14 mouse cellular contexts compared by ENCODE assay signal in genomic region chr1:152669446-152670180, GRCm38 (mm10).
DNase-seq lines count a peak whose midpoint lies in the region; ATAC-seq and TF ChIP-seq lines count a peak whose summit lies in the region.
"Had no signal": no experiment of that assay in that cellular context is flagged by ENCODE, and none has a peak within 500 bp of the region (broad histone marks: within the 10 kb centered on the region; RNA-seq: fewer than 3 reads in every experiment).

No protein-coding gene starts in this region.

- H3K36me3 ChIP-seq in hindbrain, embryonic 11.5 days (ENCODE audit: control insufficient read depth, insufficient read depth, low read length): no peaks in the 10 kb centered on the region
- no peaks in the 10 kb centered on the region for H3K36me3 ChIP-seq in hindbrain, embryonic 16.5 days (ENCODE audit: control insufficient read depth, insufficient read depth, low read length)
- H3K36me3 ChIP-seq in midbrain, embryonic 10.5 days: no peaks in the 10 kb centered on the region
- H3K36me3 ChIP-seq in midbrain, postnatal 0 days (ENCODE audit: insufficient read depth, low read length): no peaks in the 10 kb centered on the region
- no peaks in the 10 kb centered on the region for H3K36me3 ChIP-seq in heart, embryonic 11.5 days (ENCODE audit: control insufficient read depth, insufficient read depth, low read length)
- no peaks in the 10 kb centered on the region for H3K36me3 ChIP-seq in stomach, postnatal 0 days (ENCODE audit: control insufficient read depth, insufficient read depth, low read length)
- H3K36me3 ChIP-seq in forebrain, embryonic 15.5 days: no peaks in the 10 kb centered on the region
- H3K36me3 ChIP-seq: embryonic facial prominence, embryonic 13.5 days; stomach, embryonic 15.5 days had no signal

- peaks cover 2% of the 10 kb centered on the region; the same call in 1 of the 2 replicates for H3K4me1 ChIP-seq in hindbrain, embryonic 11.5 days (replicated peaks; ENCODE audit: control insufficient read depth, insufficient read depth, low read length)
- H3K4me1 ChIP-seq in hindbrain, embryonic 16.5 days (ENCODE audit: control insufficient read depth, insufficient read depth, low read depth, low read length): no peaks in the 10 kb centered on the region
- H3K4me1 ChIP-seq in midbrain, embryonic 10.5 days: peaks cover 20% of the 10 kb centered on the region
- no peaks in the 10 kb centered on the region for H3K4me1 ChIP-seq in midbrain, postnatal 0 days (ENCODE audit: insufficient read depth, low read length)
- H3K4me1 ChIP-seq in heart, embryonic 11.5 days (ENCODE audit: control insufficient read depth, insufficient read depth, low read length): peaks cover 7% of the 10 kb centered on the region; the same call in 1 of the 2 replicates
- no peaks in the 10 kb centered on the region for H3K4me1 ChIP-seq in stomach, postnatal 0 days (replicated peaks; ENCODE audit: control insufficient read depth, insufficient read depth)
- H3K4me1 ChIP-seq in forebrain, embryonic 15.5 days: no peaks in the 10 kb centered on the region
- H3K4me1 ChIP-seq: stomach, embryonic 15.5 days had no signal

- H3K27me3 ChIP-seq in hindbrain, embryonic 11.5 days (ENCODE audit: control insufficient read depth, insufficient read depth, low read length): no peaks in the 10 kb centered on the region
- H3K27me3 ChIP-seq in hindbrain, embryonic 16.5 days (replicated peaks; ENCODE audit: control insufficient read depth, insufficient read depth, low read length): no peaks in the 10 kb centered on the region
- H3K27me3 ChIP-seq in midbrain, embryonic 10.5 days (ENCODE audit: low read depth, poor library complexity, severe bottlenecking): no peaks in the 10 kb centered on the region
- H3K27me3 ChIP-seq in midbrain, postnatal 0 days (ENCODE audit: insufficient read depth, low read length): no peaks in the 10 kb centered on the region
- H3K27me3 ChIP-seq in heart, embryonic 11.5 days (ENCODE audit: control insufficient read depth, insufficient read depth, low read length): no peaks in the 10 kb centered on the region
- no peaks in the 10 kb centered on the region for H3K27me3 ChIP-seq in stomach, postnatal 0 days (ENCODE audit: control insufficient read depth, insufficient read depth, low read length)
- H3K27me3 ChIP-seq in forebrain, embryonic 15.5 days: no peaks in the 10 kb centered on the region
- H3K27me3 ChIP-seq: CH12.LX; embryonic facial prominence, embryonic 13.5 days; stomach, embryonic 15.5 days had no signal

- WGBS in hindbrain, embryonic 11.5 days: 44% methylated on average over 8 of the region's 8 CpGs
- WGBS in hindbrain, embryonic 16.5 days: 31% methylated on average over 8 of the region's 8 CpGs
- WGBS in midbrain, embryonic 10.5 days: 63% methylated on average over 8 of the region's 8 CpGs
- 31% methylated on average over 8 of the region's 8 CpGs for WGBS in midbrain, postnatal 0 days
- WGBS in heart, embryonic 11.5 days (ENCODE audit: insufficient replicate concordance): 43% methylated on average over 8 of the region's 8 CpGs
- WGBS in stomach, postnatal 0 days: 49% methylated on average over 8 of the region's 8 CpGs
- WGBS in forebrain, embryonic 15.5 days: 52% methylated on average over 8 of the region's 8 CpGs

- TF ChIP-seq CTCF in midbrain, postnatal 0 days (IDR thresholded peaks at IDR 0.05): no peak
- TF ChIP-seq CTCF in stomach, postnatal 0 days (IDR thresholded peaks at IDR 0.05; ENCODE audit: low read depth): no peak

- no peak for TF ChIP-seq EP300 in stomach, postnatal 0 days (optimal IDR thresholded peaks at IDR 0.05)

- H3K4me3 ChIP-seq in hindbrain, embryonic 11.5 days (ENCODE audit: low read depth, low read length): no peak overlapping the region
- no peak overlapping the region for H3K4me3 ChIP-seq in hindbrain, embryonic 16.5 days (ENCODE audit: low read length)
- no peak overlapping the region for H3K4me3 ChIP-seq in midbrain, embryonic 10.5 days
- H3K4me3 ChIP-seq in midbrain, postnatal 0 days (ENCODE audit: low read depth, low read length): no peak overlapping the region
- H3K4me3 ChIP-seq in heart, embryonic 11.5 days (ENCODE audit: low read depth, low read length): no peak overlapping the region
- no peak overlapping the region for H3K4me3 ChIP-seq in stomach, postnatal 0 days (ENCODE audit: low read depth, low read length)
- no peak overlapping the region for H3K4me3 ChIP-seq in forebrain, embryonic 15.5 days
- H3K4me3 ChIP-seq: embryonic facial prominence, embryonic 13.5 days; stomach, embryonic 15.5 days had no signal

- no peak overlapping the region for H3K4me2 ChIP-seq in hindbrain, embryonic 11.5 days (replicated peaks; ENCODE audit: low read depth, low read length)
- H3K4me2 ChIP-seq in hindbrain, embryonic 16.5 days (ENCODE audit: low read length): no peak overlapping the region
- H3K4me2 ChIP-seq in midbrain, postnatal 0 days (ENCODE audit: low read depth, low read length, poor library complexity, severe bottlenecking): no peak overlapping the region
- no peak overlapping the region for H3K4me2 ChIP-seq in heart, embryonic 11.5 days
- no peak overlapping the region for H3K4me2 ChIP-seq in stomach, postnatal 0 days (replicated peaks; ENCODE audit: low read depth)
- H3K4me2 ChIP-seq in forebrain, embryonic 15.5 days (replicated peaks): no peak overlapping the region
- H3K4me2 ChIP-seq: embryonic facial prominence, embryonic 13.5 days; stomach, embryonic 15.5 days had no signal

- no peaks in the 10 kb centered on the region for H3K9me3 ChIP-seq in hindbrain, embryonic 11.5 days (ENCODE audit: control insufficient read depth, low read length)
- H3K9me3 ChIP-seq in hindbrain, embryonic 16.5 days (ENCODE audit: control insufficient read depth, low read length): no peaks in the 10 kb centered on the region
- H3K9me3 ChIP-seq in midbrain, embryonic 10.5 days (replicated peaks): no peaks in the 10 kb centered on the region
- H3K9me3 ChIP-seq in midbrain, postnatal 0 days (ENCODE audit: low read length): no peaks in the 10 kb centered on the region
- H3K9me3 ChIP-seq in heart, embryonic 11.5 days (replicated peaks; ENCODE audit: control insufficient read depth, low read length): no peaks in the 10 kb centered on the region
- no peaks in the 10 kb centered on the region for H3K9me3 ChIP-seq in stomach, postnatal 0 days (ENCODE audit: control insufficient read depth, low read length)
- no peaks in the 10 kb centered on the region for H3K9me3 ChIP-seq in forebrain, embryonic 15.5 days
- H3K9me3 ChIP-seq: embryonic facial prominence, embryonic 13.5 days; stomach, embryonic 15.5 days had no signal

- H3K9ac ChIP-seq in hindbrain, embryonic 11.5 days (ENCODE audit: low read depth, low read length): no peak overlapping the region
- H3K9ac ChIP-seq in hindbrain, embryonic 16.5 days (ENCODE audit: low read depth, low read length): no peak overlapping the region
- no peak overlapping the region for H3K9ac ChIP-seq in midbrain, postnatal 0 days (replicated peaks; ENCODE audit: low read length, poor library complexity, severe bottlenecking)
- H3K9ac ChIP-seq in heart, embryonic 11.5 days (ENCODE audit: low read depth, low read length): no peak overlapping the region
- no peak overlapping the region for H3K9ac ChIP-seq in stomach, postnatal 0 days (ENCODE audit: low read length)
- no peak overlapping the region for H3K9ac ChIP-seq in forebrain, embryonic 15.5 days (replicated peaks)
- H3K9ac ChIP-seq: embryonic facial prominence, embryonic 13.5 days; stomach, embryonic 15.5 days had no signal

- H3K27ac ChIP-seq in hindbrain, embryonic 11.5 days (ENCODE audit: low read depth, low read length): no peak overlapping the region
- H3K27ac ChIP-seq in hindbrain, embryonic 16.5 days (ENCODE audit: low read depth, low read length): no peak overlapping the region
- no peak overlapping the region for H3K27ac ChIP-seq in midbrain, embryonic 10.5 days (replicated peaks)
- H3K27ac ChIP-seq in midbrain, postnatal 0 days (ENCODE audit: low read depth, low read length): no peak overlapping the region
- peak overlapping the region; percentile 69 for H3K27ac ChIP-seq in heart, embryonic 11.5 days (ENCODE audit: low read depth, low read length)
- no peak overlapping the region for H3K27ac ChIP-seq in stomach, postnatal 0 days (replicated peaks)
- no peak overlapping the region for H3K27ac ChIP-seq in forebrain, embryonic 15.5 days (replicated peaks)
- H3K27ac ChIP-seq: embryonic facial prominence, embryonic 13.5 days; stomach, embryonic 15.5 days had no signal

- ATAC-seq in hindbrain, embryonic 11.5 days (ENCODE audit: low FRiP score): no peak; the same call in 1 of the 2 replicates
- no peak for ATAC-seq in hindbrain, embryonic 16.5 days
- no peak for ATAC-seq in midbrain, postnatal 0 days (ENCODE audit: low FRiP score)
- ATAC-seq in heart, embryonic 11.5 days (replicated peaks; ENCODE audit: insufficient number of reproducible peaks, low FRiP score, low TSS enrichment): peak; percentile 49; the same call in 1 of the 2 replicates
- ATAC-seq in stomach, postnatal 0 days (ENCODE audit: low FRiP score, low TSS enrichment): peak; percentile 60; the same call in 1 of the 2 replicates
- no peak for ATAC-seq in frontal cortex, adult (ENCODE audit: low TSS enrichment)
- no peak for ATAC-seq in forebrain, embryonic 15.5 days (replicated peaks)
- ATAC-seq: activated CD4-positive, CD25-positive, alpha-beta regulatory T cell, adult 4 months had no signal

- DNase-seq in hindbrain, embryonic 11.5 days (ENCODE audit: low spot score): peak; percentile 34
- DNase-seq in midbrain, embryonic 10.5 days (ENCODE audit: low spot score): peak; percentile 23
- DNase-seq in midbrain, postnatal 0 days (ENCODE audit: low spot score): no peak
- DNase-seq in stomach, postnatal 0 days (ENCODE audit: low spot score): no peak
- DNase-seq: cerebellum, adult 11 months; gastrocnemius, postnatal 10 days had no signal

Comparison
In these comparisons a context has a peak if more than half of its experiments do, and no peak if none do; other contexts are left out.
1. DNase-seq: peak in hindbrain, embryonic 11.5 days (single experiment) and midbrain, embryonic 10.5 days (single experiment); none in midbrain, postnatal 0 days (single experiment) and stomach, postnatal 0 days (single experiment).
2. ATAC-seq: peak in heart, embryonic 11.5 days (single experiment) and stomach, postnatal 0 days (single experiment); none in hindbrain, embryonic 11.5 days (single experiment), hindbrain, embryonic 16.5 days (single experiment), midbrain, postnatal 0 days (single experiment), frontal cortex, adult (single experiment) and forebrain, embryonic 15.5 days (single experiment).